Mouse (Mus musculus): ENCODE results near the gene Lrrc8b.

DNA sequence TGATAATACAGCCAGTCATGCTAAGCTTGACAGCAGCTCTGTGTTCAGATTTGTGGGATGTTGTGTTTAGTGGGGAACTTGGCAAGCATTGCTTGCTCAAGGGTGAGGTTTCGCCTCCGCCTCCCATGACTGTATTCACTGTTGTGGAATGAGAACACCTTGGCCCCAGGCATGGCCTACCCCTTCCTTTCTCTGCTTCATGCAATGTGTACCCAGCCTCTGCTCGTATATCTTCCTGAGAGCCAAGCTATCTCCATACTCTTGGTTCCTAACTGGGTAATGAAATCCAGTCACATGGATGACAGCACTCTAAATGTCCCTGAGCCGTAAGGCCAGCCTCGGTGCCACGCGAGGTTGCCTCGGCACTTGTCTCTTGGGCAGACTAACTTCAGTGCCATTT is 50.0 kb downstream of the Lrrc8b start:
- TF ChIP-seq POLR2A (IDR thresholded peaks at IDR 0.05; ENCODE audit: low read depth, low read length): no peak
- no peak for TF ChIP-seq CTCF (conservative IDR thresholded peaks at IDR 0.05; ENCODE audit: insufficient read depth, insufficient read length, low read depth, low read length)

All from kidney, adult 2 months (tissue).